Mouse (Mus musculus): ENCODE results near the gene Pcgf1. TPM values are rescaled to one million over a fixed set of nuclear protein-coding genes. Genes with fewer than 3 reads are reported as not detected.

The Pcgf1 gene
- polyA plus RNA-seq, 1 experiment from 2014 or later, result 44.3 TPM

GRCm38 (mm10) chr6:83115682-83116372 is 38.2 kb downstream of the Pcgf1 start:
- Histone ChIP-seq H3K4me1 (ENCODE audit: control insufficient read depth, insufficient read depth, low read length) (peaks cover 14% of the 10 kb centered on the region; the same call in 1 of the 2 replicates), H3K4me3 (ENCODE audit: low read depth, low read length) (peak overlapping the region; percentile 86), H3K27ac (replicated peaks; ENCODE audit: low read depth, low read length) (peak overlapping the region; percentile 70), H3K27me3 (ENCODE audit: control insufficient read depth, insufficient read depth, low read length) (no peaks in the 10 kb centered on the region), H3K9ac (ENCODE audit: low read length) (peak overlapping the region; percentile 80), H3K9me3 (ENCODE audit: control insufficient read depth, low read length) (no peaks in the 10 kb centered on the region), H3K36me3 (ENCODE audit: control insufficient read depth, insufficient read depth, low read length) (peaks cover 13% of the 10 kb centered on the region), H3K4me2 (ENCODE audit: low read depth, severe bottlenecking) (peak overlapping the region; percentile 89)
- ATAC-seq (ENCODE audit: insufficient number of reproducible peaks, low FRiP score, low TSS enrichment, low read depth) (peak; percentile 27; the same call in 1 of the 2 replicates), DNase-seq (ENCODE audit: low spot score) (no peak)
- 2% methylated on average over 39 of the region's 48 CpGs for WGBS

DNA sequence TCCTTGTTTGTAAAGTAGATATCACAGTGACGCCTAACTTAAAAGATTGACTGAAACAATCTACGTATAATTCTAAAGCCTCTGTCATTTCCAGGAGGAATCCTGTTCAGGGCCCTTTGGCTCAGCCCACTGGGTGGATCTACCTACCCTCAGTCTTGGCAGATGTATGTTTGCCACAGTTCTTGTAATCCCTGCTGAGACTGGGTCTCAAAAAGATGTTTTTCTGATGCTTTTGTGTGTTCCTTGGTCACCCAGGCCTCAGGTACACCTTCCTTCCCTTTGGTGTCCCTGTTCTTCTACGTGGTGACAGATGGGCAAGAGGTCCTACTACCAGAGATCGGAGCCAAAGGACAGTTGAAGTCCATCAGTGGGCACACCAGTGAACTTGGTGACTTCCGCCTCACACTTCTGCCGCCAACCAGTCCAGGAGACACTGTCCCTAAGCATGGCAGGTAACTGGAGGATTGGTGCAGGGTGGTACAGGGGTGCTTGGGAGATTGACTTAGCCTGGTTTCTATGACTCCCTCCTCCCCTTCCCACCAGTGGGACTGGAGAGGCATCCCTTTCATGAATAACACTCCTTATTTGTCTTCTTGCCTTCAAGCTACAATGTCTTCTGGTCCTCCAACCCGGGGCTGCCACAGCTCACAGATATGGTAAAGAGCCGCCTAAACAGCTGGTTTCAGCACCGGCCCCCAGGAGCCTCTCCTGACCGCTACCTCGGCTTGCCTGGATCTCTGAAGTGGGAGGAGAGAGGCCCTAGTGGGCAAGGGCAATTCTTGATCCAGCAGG is 38.9 kb downstream of the Pcgf1 start:
- Histone ChIP-seq H3K27me3 (ENCODE audit: control insufficient read depth, insufficient read depth, low read length) (no peaks in the 10 kb centered on the region), H3K36me3 (ENCODE audit: control insufficient read depth, insufficient read depth, low read length) (peaks cover 13% of the 10 kb centered on the region), H3K4me3 (ENCODE audit: low read depth, low read length) (peak overlapping the region; percentile 86), H3K27ac (replicated peaks; ENCODE audit: low read depth, low read length) (no peak overlapping the region), H3K4me1 (ENCODE audit: control insufficient read depth, insufficient read depth, low read length) (peaks cover 14% of the 10 kb centered on the region; the same call in 1 of the 2 replicates), H3K9ac (ENCODE audit: low read length) (peak overlapping the region; percentile 80; the same call in 1 of the 2 replicates), H3K9me3 (ENCODE audit: control insufficient read depth, low read length) (no peaks in the 10 kb centered on the region), H3K4me2 (ENCODE audit: low read depth, severe bottlenecking) (peak overlapping the region; percentile 89)
- DNase-seq (ENCODE audit: low spot score) (no peak), ATAC-seq (ENCODE audit: insufficient number of reproducible peaks, low FRiP score, low TSS enrichment, low read depth) (no peak)
- 86% methylated on average over 11 of the region's 11 CpGs for WGBS

DNA sequence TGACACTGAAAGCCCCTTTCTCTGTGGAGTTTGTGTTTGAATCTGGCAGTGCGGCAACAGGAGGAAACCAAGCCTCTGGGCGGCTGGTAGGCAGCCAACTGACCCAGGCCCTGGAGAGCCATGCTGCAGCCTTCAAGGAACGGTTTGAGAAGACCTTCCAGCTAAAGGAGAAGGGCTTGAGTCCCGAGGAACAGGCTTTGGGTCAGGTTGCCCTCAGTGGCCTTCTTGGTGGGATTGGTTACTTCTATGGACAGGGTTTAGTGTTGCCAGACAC is 39.4 kb downstream of the Pcgf1 start:
- no peaks in the 10 kb centered on the region for H3K9me3 ChIP-seq (ENCODE audit: control insufficient read depth, low read length)
- peaks cover 14% of the 10 kb centered on the region; the same call in 1 of the 2 replicates for H3K4me1 ChIP-seq (ENCODE audit: control insufficient read depth, insufficient read depth, low read length)

DNA sequence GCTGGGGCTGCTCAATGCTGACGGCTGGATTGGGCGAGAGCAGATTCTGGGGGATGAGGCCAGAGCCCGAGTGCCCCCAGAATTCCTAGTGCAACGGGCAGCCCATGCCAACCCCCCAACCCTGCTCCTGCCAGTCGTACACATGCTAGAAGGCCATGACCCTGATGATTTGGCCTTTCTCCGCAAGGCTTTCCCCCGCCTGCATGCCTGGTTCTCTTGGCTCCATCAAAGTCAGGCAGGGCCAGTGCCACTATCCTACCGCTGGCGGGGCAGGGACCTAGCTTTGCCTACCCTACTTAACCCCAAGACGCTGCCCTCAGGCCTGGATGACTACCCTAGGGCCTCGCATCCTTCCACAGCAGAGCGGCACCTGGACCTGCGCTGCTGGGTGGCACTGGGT is 39.9 kb downstream of the Pcgf1 start:
- no peak overlapping the region for H3K27ac ChIP-seq (replicated peaks; ENCODE audit: low read depth, low read length)
- no peaks in the 10 kb centered on the region for H3K9me3 ChIP-seq (ENCODE audit: control insufficient read depth, low read length)
- peaks cover 13% of the 10 kb centered on the region for H3K36me3 ChIP-seq (ENCODE audit: control insufficient read depth, insufficient read depth, low read length)
- no peak for DNase-seq (ENCODE audit: low spot score)
- H3K4me1 ChIP-seq (ENCODE audit: control insufficient read depth, insufficient read depth, low read length), result peaks cover 15% of the 10 kb centered on the region
- H3K4me2 ChIP-seq (ENCODE audit: low read depth, severe bottlenecking), result no peak overlapping the region
- no peak for ATAC-seq (ENCODE audit: insufficient number of reproducible peaks, low FRiP score, low TSS enrichment, low read depth)
- 92% methylated on average over 13 of the region's 13 CpGs for WGBS
- no peak overlapping the region for H3K4me3 ChIP-seq (ENCODE audit: low read depth, low read length)
- 0 out of 2 replicates have a peak overlapping the region, but pooled peaks have one; percentile 3 for H3K9ac ChIP-seq (ENCODE audit: low read length)
- H3K27me3 ChIP-seq (ENCODE audit: control insufficient read depth, insufficient read depth, low read length), result no peaks in the 10 kb centered on the region

More for the DNA sequence above, 39.4 kb downstream of the Pcgf1 start:
- DNase-seq (ENCODE audit: low spot score) (no peak), ATAC-seq (ENCODE audit: insufficient number of reproducible peaks, low FRiP score, low TSS enrichment, low read depth) (no peak)
- Histone ChIP-seq H3K4me2 (ENCODE audit: low read depth, severe bottlenecking) (no peak overlapping the region), H3K27me3 (ENCODE audit: control insufficient read depth, insufficient read depth, low read length) (no peaks in the 10 kb centered on the region), H3K9ac (ENCODE audit: low read length) (no peak overlapping the region), H3K27ac (replicated peaks; ENCODE audit: low read depth, low read length) (no peak overlapping the region), H3K36me3 (ENCODE audit: control insufficient read depth, insufficient read depth, low read length) (peaks cover 13% of the 10 kb centered on the region), H3K4me3 (ENCODE audit: low read depth, low read length) (no peak overlapping the region)
- 90% methylated on average over 4 of the region's 4 CpGs for WGBS

GRCm38 (mm10) chr6:83118369-83118768 is 40.7 kb downstream of the Pcgf1 start:
- Histone ChIP-seq H3K9ac (ENCODE audit: low read length) (no peak overlapping the region), H3K27me3 (ENCODE audit: control insufficient read depth, insufficient read depth, low read length) (no peaks in the 10 kb centered on the region), H3K4me3 (ENCODE audit: low read depth, low read length) (no peak overlapping the region), H3K36me3 (ENCODE audit: control insufficient read depth, insufficient read depth, low read length) (peaks cover 13% of the 10 kb centered on the region), H3K9me3 (ENCODE audit: control insufficient read depth, low read length) (no peaks in the 10 kb centered on the region), H3K4me1 (ENCODE audit: control insufficient read depth, insufficient read depth, low read length) (peaks cover 22% of the 10 kb centered on the region), H3K27ac (replicated peaks; ENCODE audit: low read depth, low read length) (no peak overlapping the region), H3K4me2 (ENCODE audit: low read depth, severe bottlenecking) (no peak overlapping the region)
- WGBS, result 87% methylated on average over 11 of the region's 11 CpGs
- no peak for DNase-seq (ENCODE audit: low spot score)
- ATAC-seq (ENCODE audit: insufficient number of reproducible peaks, low FRiP score, low TSS enrichment, low read depth), result no peak

- H3K27me3 ChIP-seq (ENCODE audit: control insufficient read depth, insufficient read depth, low read length), result no peaks in the 10 kb centered on the region
- 87% methylated on average over 14 of the region's 14 CpGs for WGBS
- H3K36me3 ChIP-seq (ENCODE audit: control insufficient read depth, insufficient read depth, low read length), result peaks cover 13% of the 10 kb centered on the region
- no peak overlapping the region for H3K4me3 ChIP-seq (ENCODE audit: low read depth, low read length)
- no peak overlapping the region for H3K9ac ChIP-seq (ENCODE audit: low read length)
- peaks cover 25% of the 10 kb centered on the region for H3K4me1 ChIP-seq (ENCODE audit: control insufficient read depth, insufficient read depth, low read length)
- no peaks in the 10 kb centered on the region for H3K9me3 ChIP-seq (ENCODE audit: control insufficient read depth, low read length)
- DNase-seq (ENCODE audit: low spot score) (no peak), ATAC-seq (ENCODE audit: insufficient number of reproducible peaks, low FRiP score, low TSS enrichment, low read depth) (no peak)
- peak overlapping the region; percentile 84 for H3K4me2 ChIP-seq (ENCODE audit: low read depth, severe bottlenecking)
- H3K27ac ChIP-seq (replicated peaks; ENCODE audit: low read depth, low read length), result no peak overlapping the region
Measured at GRCm38 (mm10) chr6:83118825-83119733, 41.4 kb downstream of the Pcgf1 start.

DNA sequence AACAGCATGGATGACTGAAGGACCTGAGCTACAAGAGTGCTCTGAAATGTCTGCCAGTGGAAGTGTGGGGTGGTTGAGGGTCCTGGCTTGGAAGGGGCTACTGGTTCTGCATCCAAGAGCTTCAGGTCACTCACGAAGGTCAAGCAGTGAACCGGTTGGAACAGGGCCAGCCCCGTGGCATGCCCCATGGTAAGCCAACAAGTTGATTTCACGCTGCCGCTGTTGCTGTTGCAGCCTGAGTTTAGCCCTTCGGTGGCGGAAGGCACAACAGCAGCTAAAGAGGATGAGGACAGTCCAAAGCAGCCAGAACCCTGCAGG is 42.0 kb downstream of the Pcgf1 start:
- H3K4me3 ChIP-seq (ENCODE audit: low read depth, low read length), result peak overlapping the region; percentile 87; the same call in 1 of the 2 replicates
- ATAC-seq (ENCODE audit: insufficient number of reproducible peaks, low FRiP score, low TSS enrichment, low read depth) (no peak), DNase-seq (ENCODE audit: low spot score) (no peak)
- H3K27me3 ChIP-seq (ENCODE audit: control insufficient read depth, insufficient read depth, low read length), result no peaks in the 10 kb centered on the region
- peak overlapping the region; percentile 84 for H3K4me2 ChIP-seq (ENCODE audit: low read depth, severe bottlenecking)
- WGBS, result 88% methylated on average over 7 of the region's 7 CpGs
- no peaks in the 10 kb centered on the region for H3K9me3 ChIP-seq (ENCODE audit: control insufficient read depth, low read length)
- peaks cover 13% of the 10 kb centered on the region for H3K36me3 ChIP-seq (ENCODE audit: control insufficient read depth, insufficient read depth, low read length)
- peaks cover 29% of the 10 kb centered on the region for H3K4me1 ChIP-seq (ENCODE audit: control insufficient read depth, insufficient read depth, low read length)
- no peak overlapping the region for H3K27ac ChIP-seq (replicated peaks; ENCODE audit: low read depth, low read length)
- H3K9ac ChIP-seq (ENCODE audit: low read length), result peak overlapping the region; percentile 23; the same call in 1 of the 2 replicates

Data from limb, embryonic 11.5 days (tissue).